Mouse (Mus musculus) layer of hippocampus, postnatal 10 days (tissue): ENCODE data around the gene Psmc1. TPM values are rescaled to one million over a fixed set of nuclear protein-coding genes. Genes with fewer than 3 reads are reported as not detected.

Experiments
- DNase-seq, 2 experiments: peaks; one replicate each; pipeline ENCODE4 v3.0.0; 2021; ENCODE audit warnings: low spot score in 2 of 2
- total RNA-seq, 2 experiments: library from RNA; stranded (reverse); gene quantifications; 2 replicates each; pipeline ENCODE4 v1.2.3; 2021

Psmc1 gene
- total RNA-seq, 2 experiments from 2014 or later = 207 to 211 TPM

DNA sequence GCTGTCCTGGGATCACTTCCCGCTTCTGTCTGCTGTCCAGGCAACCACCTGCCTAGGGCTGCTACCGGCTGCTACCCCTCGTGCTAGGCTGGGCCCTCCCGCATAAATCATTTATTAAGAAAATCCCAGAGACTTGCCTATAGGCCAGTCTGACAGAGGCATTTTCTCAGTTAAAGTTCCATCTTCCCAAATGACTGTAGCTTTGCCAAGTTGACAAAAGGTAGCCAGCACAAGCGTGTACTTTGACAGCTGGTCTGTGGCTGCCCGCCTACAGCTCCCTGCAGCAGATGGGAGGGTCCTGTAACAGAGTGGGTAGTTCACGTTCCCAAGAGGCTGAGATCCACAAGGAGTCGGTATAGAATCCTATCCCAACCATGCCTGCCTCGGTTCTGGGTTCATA, 13.5 kb downstream of the Psmc1 start:
- DNase-seq = peak in 1 of 2 experiments; percentile 49

DNA sequence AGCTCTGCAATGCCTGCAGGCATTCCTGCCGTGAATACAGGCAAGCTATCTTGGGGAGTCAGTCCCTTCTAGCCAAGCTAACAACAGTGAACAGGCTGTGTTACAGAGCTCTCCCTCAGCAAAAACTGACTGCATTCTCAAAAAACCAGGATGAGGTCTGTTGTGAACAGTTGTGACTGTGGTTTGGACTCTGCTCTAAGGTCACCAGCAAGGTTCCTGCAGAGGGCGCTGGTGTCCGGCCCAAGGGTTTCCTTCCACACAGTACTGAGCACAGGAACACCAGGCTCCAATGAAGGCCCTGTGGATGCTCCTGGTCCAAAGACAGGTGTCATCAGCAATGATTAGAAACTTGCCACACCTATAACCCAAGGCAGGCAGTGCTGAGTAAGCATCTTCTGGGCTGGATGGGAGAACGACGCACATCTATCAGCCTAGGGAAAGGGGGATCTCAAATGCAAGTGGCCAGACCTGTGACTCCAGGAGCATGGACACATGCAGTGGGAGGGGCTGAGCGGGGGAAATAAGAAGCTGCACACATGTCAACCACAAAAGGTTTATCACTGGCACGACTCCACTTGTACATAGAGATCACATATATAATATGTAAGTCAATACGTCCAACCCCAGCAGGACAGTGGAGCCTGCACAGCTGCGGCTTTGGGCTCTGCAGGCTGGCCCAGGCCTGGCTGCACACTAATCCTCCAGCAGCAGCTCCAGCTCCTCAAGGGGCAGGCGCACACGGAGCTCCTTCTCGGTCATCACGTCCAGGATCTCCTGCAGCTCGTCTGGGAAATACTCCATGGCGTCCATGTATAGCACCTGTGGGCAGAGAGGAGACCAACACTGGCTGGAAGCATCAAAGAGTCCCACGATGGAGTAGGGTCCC, 15.2 kb downstream of the Psmc1 start:
- DNase-seq = no peak

DNA sequence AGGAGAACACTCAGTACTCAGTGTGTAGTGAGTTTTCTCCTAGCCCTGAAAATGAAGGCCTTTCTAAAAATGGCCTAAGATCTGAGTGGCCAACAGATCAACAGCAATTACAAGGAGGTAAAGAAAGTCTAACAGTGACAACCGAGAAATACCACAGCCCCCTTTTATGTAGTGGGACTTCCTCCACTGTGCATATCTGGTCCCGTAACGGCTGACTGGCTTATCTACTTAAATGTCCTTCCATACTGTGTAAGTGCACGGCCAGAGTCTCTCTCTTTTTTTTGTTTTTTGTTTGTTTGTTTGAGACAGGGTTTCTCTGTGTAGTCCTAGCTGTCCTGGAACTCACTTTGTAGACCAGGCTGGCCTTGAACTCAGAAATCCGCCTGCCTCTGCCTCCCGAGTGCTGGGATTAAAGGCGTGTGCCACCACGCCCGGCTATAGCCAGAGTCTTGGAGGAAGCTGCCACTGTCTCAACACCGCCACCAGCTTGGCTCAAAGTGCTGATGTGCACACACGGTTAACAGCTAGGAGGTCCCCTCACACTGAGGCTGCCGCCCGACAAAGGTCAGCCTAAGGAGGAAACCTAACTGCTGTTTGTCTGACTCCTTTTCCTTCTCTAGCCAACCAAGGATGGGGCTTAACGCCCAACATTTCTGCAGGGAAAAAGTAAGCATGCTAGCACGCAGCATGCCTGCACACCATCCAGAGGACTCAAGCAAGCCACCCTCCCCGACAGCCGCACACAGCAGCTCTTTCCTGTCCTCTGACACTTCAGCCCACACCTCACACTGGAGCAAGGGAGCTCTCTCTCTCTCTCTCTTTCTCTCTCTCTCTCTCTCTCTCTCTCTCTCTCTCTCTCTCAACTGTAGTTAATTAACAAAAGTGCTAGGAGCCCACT, 17.3 kb downstream of the Psmc1 start:
- DNase-seq = no peak

DNA sequence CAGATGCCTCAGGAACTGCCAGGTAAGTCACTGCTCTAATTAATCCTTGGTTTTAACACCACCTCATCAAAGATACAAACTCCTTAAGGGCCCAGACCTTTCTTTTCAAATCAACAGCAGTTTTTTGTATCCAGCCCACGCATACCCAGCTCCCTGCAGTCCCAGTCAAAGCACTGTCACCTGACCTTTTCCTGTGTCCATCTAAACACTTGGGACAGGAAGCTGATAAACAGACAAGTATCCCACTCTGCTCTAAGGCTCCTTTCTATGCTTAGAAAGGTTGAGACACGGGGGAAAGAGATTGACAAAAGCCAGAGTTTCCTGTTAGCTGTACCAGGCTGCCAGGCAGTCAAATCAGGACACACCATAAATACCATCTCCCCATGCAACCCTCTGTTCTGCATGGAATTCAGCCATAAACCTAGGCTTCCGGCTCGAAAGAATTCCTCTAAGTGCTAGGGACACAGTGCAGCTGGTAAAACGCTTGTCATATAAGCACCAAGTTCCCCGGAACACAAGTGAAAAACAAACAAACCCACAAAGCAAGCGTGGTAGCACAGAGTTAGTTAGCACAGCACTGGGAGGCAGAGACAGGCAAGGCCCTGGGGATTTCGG, 18.0 kb downstream of the Psmc1 start:
- DNase-seq = peak in 1 of 2 experiments; percentile 23

DNA sequence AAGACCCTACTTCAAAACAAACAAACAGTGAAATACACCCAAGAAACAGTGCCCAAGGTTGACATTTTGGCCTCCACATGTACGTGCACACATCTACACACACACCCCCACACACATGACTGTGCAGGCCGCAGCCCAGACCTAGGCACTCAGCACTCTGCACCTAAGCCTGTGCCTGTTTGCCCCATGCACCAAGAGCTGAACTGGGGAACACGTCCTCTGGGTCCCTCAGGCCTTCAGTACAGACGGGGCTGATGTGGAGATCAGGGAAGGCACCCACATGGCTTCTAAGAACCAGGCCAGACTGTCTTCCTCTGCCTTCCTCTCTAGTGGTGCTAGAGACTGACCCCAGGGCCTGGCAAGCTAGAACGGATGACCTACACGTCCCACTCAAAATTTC, 18.6 kb downstream of the Psmc1 start:
- DNase-seq = no peak

DNA sequence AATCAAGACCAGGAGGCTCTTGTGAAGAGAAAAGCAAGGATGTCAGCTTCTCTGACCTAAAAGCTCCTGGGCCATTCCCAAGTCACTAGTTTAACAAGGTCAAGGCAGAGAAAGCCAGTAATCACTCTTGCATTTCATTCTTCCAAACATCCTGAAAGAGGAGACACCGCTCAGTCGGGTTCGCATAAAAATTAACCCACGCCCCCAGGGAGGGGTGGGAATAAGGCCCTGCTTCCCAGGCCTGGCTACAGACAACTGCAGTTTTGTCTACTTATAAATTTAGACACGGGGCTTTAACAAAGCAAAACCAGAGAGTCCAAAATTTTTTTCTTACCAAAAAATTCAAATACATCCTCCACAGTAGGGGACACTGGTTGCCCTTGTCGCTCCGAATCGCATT, 19.0 kb downstream of the Psmc1 start:
- DNase-seq = no peak

DNA sequence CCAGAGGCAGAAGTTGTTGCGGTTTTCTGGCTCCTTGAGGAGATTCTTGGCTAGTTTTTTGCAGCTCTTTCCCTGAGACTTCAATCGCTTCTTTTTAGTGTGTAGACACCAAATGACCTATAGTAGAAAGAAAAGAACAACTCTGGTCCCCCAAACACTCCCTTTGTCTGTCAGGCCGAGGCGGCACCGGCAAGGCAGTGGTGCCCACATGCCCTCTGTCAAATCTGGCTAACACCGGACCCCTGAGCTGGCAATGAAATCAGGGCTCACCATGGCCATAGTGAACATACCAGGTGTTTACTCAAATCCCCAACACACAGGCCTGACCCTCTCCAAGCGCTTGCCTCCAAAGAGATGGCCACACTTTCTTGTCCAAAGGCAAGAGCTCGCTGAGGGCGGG, 21.2 kb downstream of the Psmc1 start:
- DNase-seq = no peak

DNA sequence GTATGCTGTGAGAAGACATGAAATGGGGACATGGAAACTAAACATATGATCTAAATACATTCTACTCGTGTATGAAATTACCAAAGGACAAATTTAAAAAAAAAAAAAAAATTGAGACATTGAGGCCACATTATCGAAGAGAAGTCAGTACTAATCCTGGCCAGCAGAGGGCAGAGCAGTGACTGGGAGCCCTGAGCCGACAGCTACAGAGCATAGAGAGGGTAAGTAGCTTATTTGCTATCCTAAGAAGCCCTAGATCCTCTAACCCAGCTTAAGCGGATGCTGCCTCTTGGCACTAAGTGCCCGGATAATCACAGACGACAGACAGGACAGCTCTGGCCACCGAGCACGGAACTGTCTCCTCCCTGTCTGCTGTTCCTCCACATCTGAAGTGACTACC, 21.7 kb downstream of the Psmc1 start:
- peak; percentile 78 to 83 for DNase-seq

DNA sequence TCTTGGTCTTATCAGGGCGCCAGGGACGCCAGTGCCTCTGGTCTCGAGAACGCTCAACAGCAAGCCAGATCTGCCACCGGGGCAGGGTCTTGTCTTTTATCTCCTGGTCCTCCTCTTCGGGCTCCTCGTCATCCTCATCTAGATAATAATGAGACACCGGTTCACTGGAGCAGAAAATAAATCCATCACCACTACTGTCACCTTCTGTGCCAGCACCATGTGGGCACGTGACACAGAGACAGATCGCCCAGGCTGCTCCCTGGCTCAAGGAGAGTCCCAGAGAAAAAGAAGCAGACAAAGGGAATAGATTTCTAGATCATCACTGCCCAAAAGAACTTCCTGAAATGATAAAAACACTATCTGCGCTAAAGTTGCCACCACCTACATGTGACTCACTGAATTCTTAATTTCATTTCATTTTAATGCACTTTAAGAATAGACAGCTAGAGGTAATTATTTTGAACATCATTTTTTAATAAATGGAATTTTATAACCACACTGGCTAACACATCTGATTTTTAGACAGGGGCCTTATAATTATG, 24.5 kb downstream of the Psmc1 start:
- DNase-seq = no peak

DNA sequence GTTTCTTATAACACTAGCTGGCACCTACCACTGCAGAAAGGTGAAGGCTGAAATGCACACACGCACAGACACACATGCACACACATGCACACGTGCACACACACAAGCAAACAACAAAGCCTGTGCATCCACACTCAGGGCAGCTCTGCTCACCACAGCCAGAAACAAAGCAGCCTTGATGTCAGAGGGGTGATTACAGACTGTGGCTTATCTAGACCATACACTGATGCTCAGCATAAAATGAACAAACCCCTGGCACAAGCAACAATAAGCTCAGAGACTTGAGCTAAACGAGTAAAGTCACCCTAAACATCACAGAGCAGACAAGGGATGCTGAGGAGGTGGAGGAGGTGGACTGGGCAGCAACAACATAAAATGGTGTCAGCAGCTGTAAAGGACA, 25.2 kb downstream of the Psmc1 start:
- DNase-seq = no peak

DNA sequence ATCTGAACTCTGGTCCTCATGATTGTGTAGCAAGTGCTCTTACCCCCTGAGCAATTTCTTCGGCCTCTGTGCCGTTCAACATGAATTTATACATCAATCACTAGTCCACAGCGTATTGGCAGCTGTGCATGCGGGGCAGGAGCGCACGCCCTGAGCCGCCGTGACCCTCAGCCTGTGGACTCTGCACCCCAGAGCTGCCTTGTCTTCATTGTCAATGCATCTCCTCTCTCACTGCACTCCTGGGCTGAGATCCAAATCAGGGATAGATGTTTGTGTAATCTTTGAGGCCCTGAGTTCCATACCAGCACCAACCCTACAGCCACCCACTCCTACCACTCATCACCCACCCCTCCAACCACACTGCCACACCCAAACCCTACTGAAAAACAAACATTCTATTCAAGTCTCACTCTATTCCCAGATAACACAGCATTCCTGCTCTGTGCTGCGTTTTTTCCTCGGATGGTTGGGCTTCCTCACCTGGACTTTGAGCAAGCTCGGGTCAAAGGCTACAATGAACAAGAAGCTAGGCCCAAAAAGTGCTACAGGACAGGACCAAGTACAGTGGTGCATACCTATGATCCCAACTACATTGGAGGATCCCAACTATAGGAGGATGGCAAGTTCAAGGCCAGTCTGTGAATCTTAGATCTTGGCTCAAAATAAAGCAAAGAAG, 33.0 kb downstream of the Psmc1 start:
- DNase-seq = no peak

DNA sequence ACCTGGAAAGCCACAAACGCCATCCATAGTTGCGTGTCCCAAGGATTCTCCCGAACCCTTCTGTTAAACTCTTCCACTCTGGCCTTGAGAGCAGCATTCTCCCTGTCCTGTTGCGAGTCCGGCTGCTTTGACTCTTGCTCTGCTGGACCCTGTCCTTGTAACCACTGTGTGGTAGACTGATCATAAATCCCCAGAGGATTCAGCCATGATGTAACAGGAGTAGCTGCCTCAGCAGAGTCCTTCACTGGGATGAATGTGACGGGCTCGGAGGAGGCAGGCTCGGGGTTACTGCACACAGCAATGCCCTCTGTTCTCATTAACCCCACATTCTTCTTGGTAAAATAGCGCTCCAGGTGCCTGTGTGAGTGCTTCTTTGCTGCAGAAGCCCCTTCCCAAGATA, 33.8 kb downstream of the Psmc1 start:
- no peak for DNase-seq

DNA sequence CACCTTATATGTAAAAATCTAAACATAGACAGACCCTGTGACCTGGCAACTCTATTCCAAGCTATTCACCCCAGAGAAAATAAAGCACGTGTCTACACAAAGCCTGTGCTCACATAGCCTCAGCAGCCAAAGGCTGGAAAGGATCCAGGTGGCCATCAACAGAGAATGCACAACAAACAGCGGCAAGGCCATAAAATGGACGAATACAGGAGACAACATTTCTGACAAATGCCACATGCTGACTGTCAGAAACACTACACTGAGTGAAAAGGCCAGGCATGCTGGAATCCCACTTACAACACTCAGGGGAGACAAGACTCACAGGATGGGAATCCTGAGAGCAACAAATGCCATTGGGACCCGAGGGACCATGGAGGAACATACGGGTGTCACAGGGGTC, 34.3 kb downstream of the Psmc1 start:
- no peak for DNase-seq

DNA sequence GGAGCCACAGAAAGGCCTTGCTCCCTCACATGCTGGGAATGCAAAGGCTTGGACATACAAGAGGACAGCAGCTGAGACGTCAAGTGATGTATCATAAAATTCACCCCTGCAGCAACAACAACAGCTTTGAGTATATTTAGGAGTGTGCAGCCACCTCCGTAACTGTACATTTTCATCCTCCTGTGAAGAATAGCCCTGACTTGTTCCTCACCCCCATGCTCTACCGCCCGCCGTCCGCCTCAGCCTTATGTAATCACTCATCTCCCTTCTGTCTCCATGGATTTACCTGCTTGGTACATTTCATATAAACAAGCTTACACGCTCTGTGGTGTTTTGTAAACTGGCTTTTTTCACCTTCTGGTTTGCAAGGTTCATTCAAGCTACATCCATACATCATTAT, 42.5 kb downstream of the Psmc1 start:
- DNase-seq = no peak

DNA sequence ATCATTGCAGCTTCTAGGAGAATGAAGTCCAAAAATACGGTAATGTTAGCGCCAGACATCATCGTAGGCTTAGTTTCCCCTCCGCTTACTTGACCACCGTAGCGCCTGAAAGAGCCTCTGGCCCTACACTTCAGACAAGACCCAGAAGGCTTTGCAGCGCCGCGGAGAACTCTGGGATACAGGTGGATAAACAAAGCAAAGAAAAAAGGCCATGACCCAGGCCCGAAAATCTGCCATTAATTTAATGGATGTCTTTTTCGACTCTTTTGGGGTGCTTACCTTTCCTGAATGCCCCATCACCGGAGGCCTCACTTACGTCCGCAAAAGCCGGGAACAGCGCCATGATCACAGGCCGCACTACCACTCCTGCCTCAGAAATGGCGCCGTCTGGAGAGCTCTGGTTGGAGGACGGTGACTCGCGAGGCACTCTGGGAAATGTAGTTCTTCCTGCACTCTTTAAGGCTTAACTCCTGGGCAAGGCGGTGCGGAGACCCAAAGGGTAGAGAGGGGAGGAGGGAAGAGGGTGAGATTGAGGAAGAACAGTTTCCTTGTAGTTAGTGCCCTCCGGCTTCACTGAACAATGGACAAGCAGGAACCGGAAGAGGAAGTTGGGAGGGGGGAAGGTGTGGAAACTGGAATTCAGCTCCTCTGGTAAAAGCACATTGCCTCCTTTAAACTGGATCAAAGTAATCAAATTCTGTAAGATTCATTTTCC, 49.5 kb downstream of the Psmc1 start, which contains the start of gene Nrde2:
Nrde2 (minus strand) TSS at position 393 of the 715 bp plus-strand sequence.
- peak; percentile 87 to 89 for DNase-seq

DNA sequence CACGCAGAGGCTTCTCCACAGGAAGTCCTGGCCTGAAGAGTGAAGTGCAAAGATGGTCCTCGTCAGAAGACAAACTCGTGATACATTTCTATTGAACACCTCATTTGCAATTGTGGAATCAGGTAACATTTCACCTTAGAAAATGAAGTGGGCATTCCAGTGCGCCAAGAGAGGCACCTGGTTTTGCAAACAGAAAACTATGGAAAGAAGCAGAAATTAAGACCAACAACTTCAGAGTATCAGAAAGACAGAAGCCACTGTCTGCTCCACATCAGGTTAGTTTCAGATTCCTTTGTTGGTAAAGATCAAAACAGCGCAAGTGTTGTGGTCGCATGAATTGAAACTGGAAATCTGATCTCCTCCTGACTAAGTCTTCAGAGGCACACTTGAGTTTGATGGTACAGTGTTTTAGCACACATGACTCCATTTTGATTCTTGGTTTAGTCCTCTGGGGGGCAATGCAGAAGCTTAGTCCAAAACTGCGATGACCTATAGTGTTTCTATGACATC, 55.1 kb downstream of the Psmc1 start:
- DNase-seq = no peak

DNA sequence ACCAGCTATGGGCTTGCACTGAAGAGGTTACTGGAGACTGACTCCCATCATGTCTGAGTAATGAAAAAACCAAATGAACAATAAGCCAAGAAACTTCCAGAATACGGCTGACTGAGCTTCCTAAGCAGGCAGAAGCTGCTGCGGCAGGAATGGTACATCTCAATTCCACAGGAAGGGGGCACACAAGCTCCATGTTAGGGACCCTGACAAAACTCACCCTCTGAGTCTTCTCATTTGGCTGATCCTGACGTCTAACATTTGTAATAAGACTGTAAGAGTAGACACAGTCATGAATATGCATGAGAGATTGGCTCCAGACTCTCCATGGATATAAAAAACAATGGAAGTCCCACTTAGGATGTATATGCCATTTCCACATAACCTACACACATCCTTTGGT, 56.2 kb downstream of the Psmc1 start:
- DNase-seq = peak; percentile 73 to 80

DNA sequence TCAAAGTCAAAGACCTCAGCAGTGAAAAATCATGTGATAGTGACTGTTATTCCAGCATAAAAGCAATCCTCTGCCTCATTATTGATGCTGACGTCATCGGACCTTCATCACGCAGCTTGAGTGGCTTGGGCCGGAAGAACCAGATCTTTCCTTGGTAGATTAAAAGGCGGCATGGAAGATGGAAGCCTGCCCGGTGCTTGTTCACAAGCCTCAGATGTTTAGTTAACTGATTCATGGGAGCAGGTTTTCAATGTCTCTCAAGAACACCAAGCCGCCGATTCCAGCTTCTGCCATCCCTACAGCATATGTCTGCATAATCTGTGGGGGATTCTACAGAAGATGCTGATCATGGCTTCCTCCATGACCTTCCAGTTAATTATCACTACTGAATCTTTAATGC, 57.0 kb downstream of the Psmc1 start:
- DNase-seq = peak; percentile 41 to 53

DNA sequence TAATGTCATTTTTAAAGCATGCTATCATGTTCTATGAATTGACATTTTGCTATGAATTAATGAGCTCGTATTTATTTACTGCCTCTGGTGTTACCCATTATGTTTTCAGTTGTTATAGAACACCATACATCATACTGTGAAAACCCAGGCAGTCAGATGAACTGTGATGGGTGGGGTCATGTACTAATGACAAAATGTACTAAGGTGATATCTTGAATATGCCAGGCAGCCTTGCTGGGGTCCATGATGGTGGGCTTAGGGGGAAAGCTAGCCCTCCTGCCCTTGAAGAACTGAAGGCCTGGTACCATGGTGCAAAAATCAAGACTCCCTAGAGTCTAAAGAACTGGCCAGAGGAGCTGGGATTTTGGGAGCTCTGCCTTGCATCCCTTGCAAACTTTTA, 57.5 kb downstream of the Psmc1 start:
- DNase-seq = no peak
